Mouse (Mus musculus) E14TG2a.4 (cell line): ENCODE measurements at regions not wholly inside any gene's neighbourhood (a gene's known extent, or its start where the extent isn't known, plus 50 kb on each side); places are given as distances from the start of the nearest gene placed in this dataset.

Experiments used
- H3K27me3 ChIP-seq: 2 replicates; pipeline ENCODE4 v1.6.1; 2014; ENCODE audit warnings: low read length, control low read depth; ENCODE audit not compliant: insufficient read depth
- H3K36me3 ChIP-seq: 2 replicates; pipeline ENCODE4 v1.6.1; 2014; ENCODE audit warnings: low read length, control low read depth; ENCODE audit not compliant: insufficient read depth
- H3K4me1 ChIP-seq: replicated peaks from 2 replicates; pipeline ENCODE4 v1.6.1; 2014; ENCODE audit warnings: low read depth, low read length, control low read depth
- H3K4me3 ChIP-seq: replicated peaks from 2 replicates; pipeline ENCODE4 v1.5.1; 2014; ENCODE audit warnings: mild to moderate bottlenecking, low read length
- H3K9me3 ChIP-seq: 2 replicates; pipeline ENCODE4 v1.6.1; 2014; ENCODE audit warnings: low read length, control low read depth
- CTCF ChIP-seq: conservative IDR thresholded peaks from 2 replicates; pipeline ENCODE4 v1.5.1; 2014; ENCODE audit warnings: low read length
- NANOG ChIP-seq: IDR thresholded peaks from 2 replicates; pipeline ENCODE4 v1.6.1; 2014; ENCODE audit warnings: borderline replicate concordance, low read length, mixed read lengths
- POU5F1 ChIP-seq: IDR thresholded peaks from 2 replicates; pipeline ENCODE4 v1.6.1; 2014; ENCODE audit warnings: low read length, borderline replicate concordance

DNA sequence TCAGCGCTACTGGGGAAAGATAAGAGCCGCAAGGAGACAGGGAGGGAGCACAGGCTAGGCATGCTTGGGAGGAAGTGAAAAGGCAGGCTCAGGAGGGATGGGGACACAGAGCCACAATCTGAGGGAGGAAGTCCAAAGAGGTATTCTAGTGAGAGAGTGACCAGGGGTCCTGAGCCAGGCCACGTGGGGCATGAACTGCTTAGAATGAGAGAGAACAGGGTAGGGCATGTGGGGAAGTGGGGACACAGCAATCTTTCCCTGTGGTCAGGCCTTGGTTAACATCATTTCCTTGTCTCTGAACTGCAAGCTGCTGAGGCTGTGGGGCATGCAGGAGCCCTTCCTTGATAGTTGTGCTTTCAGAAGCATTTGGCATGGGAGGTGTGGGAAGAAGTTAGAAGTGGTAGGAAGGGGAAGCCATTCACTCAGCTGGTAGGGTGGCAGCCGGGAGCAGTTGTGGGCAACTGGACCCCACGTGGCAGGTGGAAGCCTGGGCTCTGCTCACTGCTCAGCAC lies 92.2 kb upstream of the Igfbp7 start:
- TF ChIP-seq NANOG (no peak), POU5F1 (no peak), CTCF (no peak)
- no peaks in the 10 kb centered on the region for H3K4me1 ChIP-seq
- H3K27me3 ChIP-seq, result no peaks in the 10 kb centered on the region
- H3K36me3 ChIP-seq, result no peaks in the 10 kb centered on the region
- no peaks in the 10 kb centered on the region for H3K9me3 ChIP-seq
- no peak overlapping the region for H3K4me3 ChIP-seq

DNA sequence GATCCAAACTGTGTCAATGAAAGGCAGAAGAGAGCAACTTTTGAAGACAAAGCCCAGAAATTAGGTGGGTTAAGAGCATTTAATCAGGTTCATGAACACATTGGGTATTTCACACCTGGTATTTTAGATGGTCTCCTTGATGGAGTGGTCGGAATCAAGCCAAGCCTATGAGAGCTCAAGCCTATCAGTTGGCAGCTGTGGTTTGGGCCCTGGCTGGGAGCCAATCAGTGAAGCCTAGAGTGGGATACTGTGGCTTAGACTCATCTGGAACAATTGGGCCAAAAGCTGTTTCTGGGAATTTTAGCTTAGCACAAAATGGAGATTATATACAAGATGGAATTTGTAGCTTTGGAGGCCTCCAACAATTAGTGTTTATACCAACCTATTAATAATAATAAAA lies 86.8 kb upstream of the Igfbp7 start:
- no peaks in the 10 kb centered on the region for H3K27me3 ChIP-seq
- no peak overlapping the region for H3K4me3 ChIP-seq
- H3K36me3 ChIP-seq, result no peaks in the 10 kb centered on the region
- no peak for TF ChIP-seq NANOG
- TF ChIP-seq CTCF, result no peak
- TF ChIP-seq POU5F1, result no peak
- H3K9me3 ChIP-seq, result no peaks in the 10 kb centered on the region
- no peaks in the 10 kb centered on the region for H3K4me1 ChIP-seq

DNA sequence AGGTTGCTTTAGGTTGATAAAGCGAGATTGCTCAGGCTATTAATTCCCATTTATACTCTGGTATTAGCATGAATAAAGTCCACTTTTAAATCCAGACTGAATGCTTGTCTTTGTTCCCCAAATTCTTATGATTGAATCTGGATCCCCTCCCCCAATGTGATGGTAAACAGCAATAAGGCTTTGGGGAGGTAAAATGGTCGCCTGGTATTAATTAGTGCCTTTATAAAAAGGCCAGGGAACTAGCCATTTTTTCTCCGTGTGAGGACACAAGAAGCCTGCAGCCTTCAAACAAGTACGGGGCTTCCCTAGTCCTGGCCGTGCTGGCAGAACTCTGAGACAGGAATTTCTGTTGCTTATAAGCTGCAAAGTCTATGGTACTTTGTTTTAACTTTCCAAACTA lies 81.1 kb upstream of the Igfbp7 start:
- no peaks in the 10 kb centered on the region for H3K9me3 ChIP-seq
- H3K36me3 ChIP-seq, result no peaks in the 10 kb centered on the region
- no peak overlapping the region for H3K4me3 ChIP-seq
- H3K4me1 ChIP-seq, result peaks cover 5% of the 10 kb centered on the region
- TF ChIP-seq CTCF, result no peak
- no peak for TF ChIP-seq NANOG
- no peak for TF ChIP-seq POU5F1
- H3K27me3 ChIP-seq, result no peaks in the 10 kb centered on the region

DNA sequence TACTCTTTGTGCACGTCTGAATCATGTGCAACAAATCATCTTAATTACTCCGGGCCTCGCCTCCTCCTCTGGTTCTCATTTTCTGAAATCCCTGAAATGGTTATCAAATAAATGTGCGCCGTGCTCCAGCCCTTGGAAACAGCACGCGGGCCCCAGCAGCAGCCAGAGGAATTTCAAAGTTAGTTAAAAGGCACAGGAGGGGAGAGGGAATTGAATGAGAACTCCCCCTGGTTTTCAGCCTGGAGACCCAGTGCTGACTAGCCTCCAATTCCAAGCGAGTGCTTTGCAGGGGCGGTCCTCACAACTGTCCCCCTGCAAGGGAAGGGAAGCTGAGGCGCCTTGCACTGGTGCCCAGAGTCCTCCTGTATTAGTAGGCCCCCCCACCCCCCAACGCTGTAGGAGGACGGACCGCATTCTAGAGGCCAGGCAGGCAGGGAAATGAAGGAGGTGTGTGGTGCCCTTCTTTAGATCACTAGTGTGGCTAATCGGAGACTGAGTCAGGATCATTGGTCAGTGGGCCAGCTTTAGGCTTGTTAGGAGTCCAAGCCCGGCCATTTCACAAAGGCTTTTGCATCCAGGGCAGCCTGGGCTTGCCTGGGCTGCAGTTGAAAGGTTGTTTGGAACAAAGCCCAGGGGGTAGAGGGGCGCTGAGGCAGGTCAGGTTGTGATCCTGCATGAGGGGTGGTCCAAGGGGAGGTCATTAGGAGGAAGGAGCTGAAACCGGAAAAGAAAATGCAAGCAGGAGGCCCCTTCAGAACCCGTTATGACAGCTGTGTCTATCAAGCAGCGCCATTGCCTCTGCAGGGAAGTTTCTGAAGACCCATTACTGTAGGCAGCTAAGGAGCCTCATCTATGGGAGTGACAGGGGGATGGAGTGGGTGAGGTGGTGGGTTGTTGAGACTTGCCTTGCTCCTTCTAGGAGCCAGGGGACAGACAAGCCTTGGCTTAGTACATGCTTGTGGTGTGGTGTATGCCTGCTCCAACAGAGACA lies 80.3 kb upstream of the Igfbp7 start:
- TF ChIP-seq NANOG (no peak), CTCF (no peak), POU5F1 (no peak)
- Histone ChIP-seq H3K36me3 (no peaks in the 10 kb centered on the region), H3K27me3 (no peaks in the 10 kb centered on the region)

DNA sequence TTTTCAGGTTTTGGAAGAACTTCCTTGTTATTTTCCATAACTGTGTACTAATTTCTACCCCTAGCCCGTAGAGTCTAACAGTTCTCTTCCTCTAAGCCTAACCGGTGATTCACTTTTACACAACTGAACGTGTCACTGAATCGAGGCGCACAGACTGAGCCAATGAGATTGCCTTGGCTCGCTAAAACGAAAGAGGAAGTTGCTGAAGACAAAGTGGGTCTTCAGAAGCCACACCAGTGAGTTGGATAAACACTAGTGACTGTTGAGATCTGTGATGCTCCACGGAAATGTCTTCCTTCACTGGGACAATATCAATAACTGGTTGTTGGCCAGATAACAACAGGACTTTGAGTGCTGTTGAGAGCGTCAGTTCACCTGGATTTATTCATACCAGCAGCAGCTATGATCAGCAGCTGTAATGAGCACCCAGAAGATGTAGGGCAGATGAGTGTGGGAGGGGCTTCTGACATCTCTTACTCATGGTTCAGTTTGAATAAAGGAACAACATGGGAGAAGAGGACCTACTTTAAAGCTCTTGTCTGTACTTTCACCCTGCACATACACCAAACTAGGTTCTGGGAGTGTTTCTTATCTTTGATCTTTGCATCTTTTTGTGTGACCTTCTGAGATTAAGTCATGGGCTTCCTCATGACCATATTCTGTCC lies 75.3 kb upstream of the Igfbp7 start:
- no peaks in the 10 kb centered on the region for H3K36me3 ChIP-seq
- TF ChIP-seq NANOG (no peak), CTCF (no peak), POU5F1 (no peak)
- H3K27me3 ChIP-seq, result no peaks in the 10 kb centered on the region

More for the DNA sequence above, 80.3 kb upstream of the Igfbp7 start:
- H3K9me3 ChIP-seq, result no peaks in the 10 kb centered on the region
- H3K4me1 ChIP-seq, result peaks cover 7% of the 10 kb centered on the region
- H3K4me3 ChIP-seq, result no peak overlapping the region

DNA sequence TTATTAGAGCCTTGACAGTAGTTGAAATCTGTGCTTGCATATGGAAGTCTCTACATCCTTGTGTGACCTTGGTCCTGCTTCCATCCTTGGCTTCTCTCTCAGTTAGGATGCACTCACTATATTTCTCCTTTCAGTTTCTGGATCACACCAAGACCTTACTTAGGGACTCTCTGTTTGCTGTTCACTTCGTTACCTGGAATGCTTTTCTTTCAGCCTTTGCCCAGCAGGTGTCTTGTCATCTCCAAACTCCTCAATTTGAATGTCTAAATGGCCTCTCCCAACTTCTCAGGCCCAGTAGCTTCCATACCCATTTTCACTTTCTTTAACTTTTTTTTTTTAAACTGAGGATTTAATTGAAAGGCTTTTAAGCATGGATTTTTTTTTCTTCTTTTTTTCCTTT lies 74.0 kb upstream of the Igfbp7 start:
- Histone ChIP-seq H3K4me1 (peaks cover 15% of the 10 kb centered on the region), H3K27me3 (no peaks in the 10 kb centered on the region), H3K9me3 (no peaks in the 10 kb centered on the region), H3K4me3 (no peak overlapping the region), H3K36me3 (no peaks in the 10 kb centered on the region)
- TF ChIP-seq NANOG (no peak), CTCF (no peak), POU5F1 (no peak)

More for the DNA sequence above, 75.3 kb upstream of the Igfbp7 start:
- Histone ChIP-seq H3K4me3 (no peak overlapping the region), H3K9me3 (no peaks in the 10 kb centered on the region), H3K4me1 (peaks cover 19% of the 10 kb centered on the region)

DNA sequence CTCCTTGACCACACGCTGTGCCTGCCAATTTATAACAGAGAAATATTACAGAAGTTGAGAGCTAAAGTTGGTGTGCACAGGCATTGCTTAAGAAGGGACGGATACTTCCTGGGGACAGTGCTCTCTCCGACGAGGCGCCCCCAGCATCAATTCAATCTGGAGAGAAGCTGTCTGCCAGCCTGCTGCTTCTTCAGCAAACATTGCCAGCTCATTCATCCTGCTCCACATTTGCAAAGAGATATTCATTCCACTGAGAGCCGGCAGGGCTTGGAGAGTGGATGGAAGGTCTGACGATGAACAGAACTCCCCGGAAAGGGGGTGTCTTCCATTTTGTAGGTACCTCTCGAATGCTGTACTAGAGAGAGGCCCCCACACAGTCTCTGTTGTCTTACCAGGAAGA lies 70.0 kb upstream of the Igfbp7 start:
- no peak for TF ChIP-seq NANOG
- no peak for TF ChIP-seq POU5F1
- no peaks in the 10 kb centered on the region for H3K27me3 ChIP-seq
- H3K4me3 ChIP-seq, result no peak overlapping the region
- H3K36me3 ChIP-seq, result no peaks in the 10 kb centered on the region
- no peaks in the 10 kb centered on the region for H3K9me3 ChIP-seq
- peaks cover 11% of the 10 kb centered on the region for H3K4me1 ChIP-seq

DNA sequence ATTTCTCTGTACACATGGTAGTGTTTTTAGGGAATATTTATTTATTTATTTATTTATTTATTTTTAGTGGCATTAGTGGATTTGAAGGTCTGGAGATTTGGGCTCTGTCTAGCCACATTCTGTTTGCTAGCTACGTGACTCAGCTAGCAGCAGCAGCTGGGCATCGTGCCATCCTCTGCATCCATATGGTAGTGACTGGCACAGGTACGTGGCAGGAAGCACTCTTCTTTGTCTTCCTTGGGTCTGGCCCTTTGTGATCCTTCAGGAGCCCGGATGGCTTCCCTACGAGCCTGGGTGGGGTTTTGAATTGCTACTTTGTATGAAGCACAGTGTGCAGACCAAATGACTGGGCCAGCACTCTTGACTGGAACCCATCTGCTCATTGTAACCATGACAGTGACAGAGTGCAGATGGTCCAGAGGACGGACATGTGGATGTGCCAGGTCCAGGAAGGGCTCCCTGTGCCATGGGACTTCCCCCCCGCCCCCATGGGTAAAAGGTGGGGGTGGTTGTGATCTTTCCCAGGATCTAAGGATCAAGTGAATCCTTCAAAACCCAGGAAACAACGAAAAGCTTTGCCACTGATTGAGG lies 66.2 kb upstream of the Igfbp7 start:
- H3K9me3 ChIP-seq, result no peaks in the 10 kb centered on the region

More for the DNA sequence above, 66.2 kb upstream of the Igfbp7 start:
- no peaks in the 10 kb centered on the region for H3K4me1 ChIP-seq
- TF ChIP-seq POU5F1 (no peak), CTCF (no peak), NANOG (no peak)
- no peaks in the 10 kb centered on the region for H3K27me3 ChIP-seq
- H3K36me3 ChIP-seq, result no peaks in the 10 kb centered on the region
- no peak overlapping the region for H3K4me3 ChIP-seq
